Mouse (Mus musculus): ENCODE measurements around the gene Prtn3. TPM values are rescaled to one million over a fixed set of nuclear protein-coding genes. Genes with fewer than 3 reads are reported as not detected.

Gene Prtn3
- polyA plus RNA-seq, 1 experiment from 2014 or later = 11.8 TPM

GRCm38 (mm10) chr10:79865189-79865601 lies 9.1 kb upstream of the Prtn3 start:
- Histone ChIP-seq H3K4me3 (no peak overlapping the region), H3K9me3 (replicated peaks) (no peaks in the 10 kb centered on the region), H3K27ac (peak overlapping the region; percentile 57), H3K27me3 (no peaks in the 10 kb centered on the region), H3K9ac (0 out of 2 replicates have a peak overlapping the region, but pooled peaks have one; percentile 6), H3K4me1 (peaks cover 23% of the 10 kb centered on the region), H3K4me2 (replicated peaks) (no peak overlapping the region), H3K36me3 (peaks cover 80% of the 10 kb centered on the region)
- peak; percentile 20; the same call in 1 of the 2 replicates for ATAC-seq (ENCODE audit: low FRiP score)
- WGBS = 70% methylated on average over 12 of the region's 12 CpGs

GRCm38 (mm10) chr10:79865801-79866295 lies 8.4 kb upstream of the Prtn3 start:
- 71% methylated on average over 19 of the region's 19 CpGs for WGBS
- Histone ChIP-seq H3K9ac (no peak overlapping the region; the same call in 1 of the 2 replicates), H3K36me3 (peaks cover 77% of the 10 kb centered on the region), H3K27ac (peak overlapping the region; percentile 57), H3K9me3 (replicated peaks) (no peaks in the 10 kb centered on the region), H3K4me3 (no peak overlapping the region), H3K4me1 (peaks cover 27% of the 10 kb centered on the region), H3K4me2 (replicated peaks) (no peak overlapping the region), H3K27me3 (no peaks in the 10 kb centered on the region)
- ATAC-seq (ENCODE audit: low FRiP score) = no peak

GRCm38 (mm10) chr10:79866601-79867000 lies 7.7 kb upstream of the Prtn3 start:
- H3K4me3 ChIP-seq = no peak overlapping the region
- no peak overlapping the region for H3K4me2 ChIP-seq (replicated peaks)
- H3K9me3 ChIP-seq (replicated peaks) = no peaks in the 10 kb centered on the region
- H3K27ac ChIP-seq = peak overlapping the region; percentile 18; the same call in 1 of the 2 replicates
- WGBS = 76% methylated on average over 11 of the region's 11 CpGs
- H3K9ac ChIP-seq = no peak overlapping the region
- no peak for ATAC-seq (ENCODE audit: low FRiP score)
- peaks cover 77% of the 10 kb centered on the region for H3K36me3 ChIP-seq
- H3K27me3 ChIP-seq = no peaks in the 10 kb centered on the region
- peaks cover 33% of the 10 kb centered on the region for H3K4me1 ChIP-seq

- no peaks in the 10 kb centered on the region for H3K27me3 ChIP-seq
- H3K36me3 ChIP-seq = peaks cover 35% of the 10 kb centered on the region
- ATAC-seq (ENCODE audit: low FRiP score) = no peak
- H3K4me1 ChIP-seq = peaks cover 56% of the 10 kb centered on the region
- H3K27ac ChIP-seq = no peak overlapping the region
- H3K9ac ChIP-seq = no peak overlapping the region; the same call in 1 of the 2 replicates
- no peaks in the 10 kb centered on the region for H3K9me3 ChIP-seq (replicated peaks)
- peak overlapping the region; percentile 60; the same call in 1 of the 2 replicates for H3K4me3 ChIP-seq
- WGBS = 93% methylated on average over 8 of the region's 8 CpGs
- H3K4me2 ChIP-seq (replicated peaks) = peak overlapping the region; percentile 81
These were observed 2.4 kb upstream of the Prtn3 start for GRCm38 (mm10) chr10:79871845-79872244.

GRCm38 (mm10) chr10:79872862-79873261 lies 1.4 kb upstream of the Prtn3 start:
- Histone ChIP-seq H3K9me3 (replicated peaks) (no peaks in the 10 kb centered on the region), H3K36me3 (peaks cover 28% of the 10 kb centered on the region), H3K27me3 (no peaks in the 10 kb centered on the region), H3K4me3 (peak overlapping the region; percentile 60), H3K9ac (peak overlapping the region; percentile 94), H3K27ac (peak overlapping the region; percentile 96), H3K4me1 (peaks cover 48% of the 10 kb centered on the region), H3K4me2 (replicated peaks) (peak overlapping the region; percentile 81)
- ATAC-seq (ENCODE audit: low FRiP score) = peak; percentile 11; the same call in 1 of the 2 replicates
- WGBS = 44% methylated on average over 3 of the region's 3 CpGs

GRCm38 (mm10) chr10:79873313-79873712 lies 963 bp upstream of the Prtn3 start:
- ATAC-seq (ENCODE audit: low FRiP score) = no peak; the same call in 1 of the 2 replicates
- WGBS = 8% methylated on average over 6 of the region's 6 CpGs

GRCm38 (mm10) chr10:79873715-79874289 lies 474 bp upstream of the Prtn3 start:
- 1% methylated on average over 26 of the region's 26 CpGs for WGBS
- H3K36me3 ChIP-seq = peaks cover 28% of the 10 kb centered on the region
- H3K4me1 ChIP-seq = peaks cover 48% of the 10 kb centered on the region
- H3K9me3 ChIP-seq (replicated peaks) = no peaks in the 10 kb centered on the region
- H3K9ac ChIP-seq = peak overlapping the region; percentile 94
- H3K4me2 ChIP-seq (replicated peaks) = peak overlapping the region; percentile 81
- peak overlapping the region; percentile 60 for H3K4me3 ChIP-seq
- no peaks in the 10 kb centered on the region for H3K27me3 ChIP-seq
- peak; percentile 47 for ATAC-seq (ENCODE audit: low FRiP score)
- H3K27ac ChIP-seq = peak overlapping the region; percentile 96

More at GRCm38 (mm10) chr10:79873313-79873712, 963 bp upstream of the Prtn3 start:
- Histone ChIP-seq H3K27me3 (no peaks in the 10 kb centered on the region), H3K27ac (peak overlapping the region; percentile 96), H3K4me1 (peaks cover 48% of the 10 kb centered on the region), H3K4me2 (replicated peaks) (peak overlapping the region; percentile 81), H3K9me3 (replicated peaks) (no peaks in the 10 kb centered on the region), H3K9ac (peak overlapping the region; percentile 94), H3K4me3 (peak overlapping the region; percentile 60), H3K36me3 (peaks cover 28% of the 10 kb centered on the region)

GRCm38 (mm10) chr10:79877174-79877573 lies 2.9 kb downstream of the Prtn3 start:
- peaks cover 31% of the 10 kb centered on the region for H3K4me1 ChIP-seq
- peaks cover 22% of the 10 kb centered on the region for H3K27me3 ChIP-seq
- H3K9ac ChIP-seq = no peak overlapping the region
- no peak overlapping the region for H3K4me3 ChIP-seq
- no peak overlapping the region for H3K4me2 ChIP-seq (replicated peaks)
- no peaks in the 10 kb centered on the region for H3K9me3 ChIP-seq (replicated peaks)
- WGBS = 33% methylated on average over 1 of the region's 1 CpGs
- no peak overlapping the region for H3K27ac ChIP-seq
- ATAC-seq (ENCODE audit: low FRiP score) = no peak
- H3K36me3 ChIP-seq = no peaks in the 10 kb centered on the region

GRCm38 (mm10) chr10:79877757-79878156 lies 3.5 kb downstream of the Prtn3 start:
- Histone ChIP-seq H3K27ac (no peak overlapping the region), H3K9ac (no peak overlapping the region), H3K9me3 (replicated peaks) (no peaks in the 10 kb centered on the region), H3K4me1 (peaks cover 29% of the 10 kb centered on the region), H3K4me2 (replicated peaks) (no peak overlapping the region), H3K27me3 (peaks cover 27% of the 10 kb centered on the region), H3K36me3 (no peaks in the 10 kb centered on the region), H3K4me3 (no peak overlapping the region)
- 42% methylated on average over 12 of the region's 12 CpGs for WGBS
- no peak for ATAC-seq (ENCODE audit: low FRiP score)

GRCm38 (mm10) chr10:79879527-79879926 lies 5.3 kb downstream of the Prtn3 start:
- no peak overlapping the region for H3K27ac ChIP-seq
- peaks cover 28% of the 10 kb centered on the region for H3K4me1 ChIP-seq
- no peak for ATAC-seq (ENCODE audit: low FRiP score)
- no peaks in the 10 kb centered on the region for H3K9me3 ChIP-seq (replicated peaks)
- H3K4me3 ChIP-seq = no peak overlapping the region
- H3K9ac ChIP-seq = no peak overlapping the region
- no peaks in the 10 kb centered on the region for H3K36me3 ChIP-seq
- peaks cover 43% of the 10 kb centered on the region for H3K27me3 ChIP-seq
- WGBS = 29% methylated on average over 3 of the region's 3 CpGs
- H3K4me2 ChIP-seq (replicated peaks) = no peak overlapping the region

GRCm38 (mm10) chr10:79880721-79881120 lies 6.4 kb downstream of the Prtn3 start:
- Histone ChIP-seq H3K27ac (no peak overlapping the region), H3K9me3 (replicated peaks) (no peaks in the 10 kb centered on the region), H3K4me3 (no peak overlapping the region), H3K4me1 (peaks cover 18% of the 10 kb centered on the region), H3K9ac (no peak overlapping the region), H3K27me3 (peaks cover 43% of the 10 kb centered on the region), H3K36me3 (no peaks in the 10 kb centered on the region), H3K4me2 (replicated peaks) (no peak overlapping the region)
- WGBS = 17% methylated on average over 9 of the region's 9 CpGs
- no peak for ATAC-seq (ENCODE audit: low FRiP score)

GRCm38 (mm10) chr10:79881981-79882380 lies 7.7 kb downstream of the Prtn3 start:
- H3K27ac ChIP-seq = no peak overlapping the region
- peak overlapping the region; percentile 43 for H3K4me2 ChIP-seq (replicated peaks)
- WGBS = 9% methylated on average over 22 of the region's 22 CpGs
- H3K4me1 ChIP-seq = peaks cover 18% of the 10 kb centered on the region
- ATAC-seq (ENCODE audit: low FRiP score) = no peak
- peak overlapping the region; percentile 35; the same call in 1 of the 2 replicates for H3K9ac ChIP-seq
- H3K36me3 ChIP-seq = no peaks in the 10 kb centered on the region
- H3K9me3 ChIP-seq (replicated peaks) = no peaks in the 10 kb centered on the region
- peaks cover 43% of the 10 kb centered on the region for H3K27me3 ChIP-seq
- peak overlapping the region; percentile 10 for H3K4me3 ChIP-seq

Data from hindbrain, embryonic 12.5 days (tissue).